Mouse (Mus musculus) bone marrow macrophage, adult 2 months (primary cell): Measurements from ENCODE around the gene Zfp970.
"Not testable (repeated sequence)": the region's sequence is repeated elsewhere in the genome, so short reads cannot be mapped to it uniquely, and the experiment has no call there.

ENCODE experiments used
- CTCF ChIP-seq: IDR thresholded peaks from 2 replicates; pipeline ENCODE4 v1.5.1; 2012; ENCODE audit warnings: low read depth, mild to moderate bottlenecking, low read length, moderate library complexity
- POLR2A ChIP-seq: IDR thresholded peaks from 2 replicates; pipeline ENCODE4 v1.6.1; 2012; ENCODE audit warnings: mild to moderate bottlenecking, low read depth, low read length, borderline replicate concordance

GRCm38 (mm10) chr2:177523674-177524073 lies 59.1 kb downstream of the Zfp970 start:
- not testable (repeated sequence) for TF ChIP-seq POLR2A, CTCF
